Mouse (Mus musculus): ENCODE results near the gene Ffar3. TPM values are rescaled to one million over a fixed set of nuclear protein-coding genes. Genes with fewer than 3 reads are reported as not detected.

Gene Ffar3
- polyA plus RNA-seq (2014; fragmentation: Nextera tagmentation; extraction: Ambion mirVana): 0.09 TPM in 1 of 2 replicates, not detected in the other

DNA sequence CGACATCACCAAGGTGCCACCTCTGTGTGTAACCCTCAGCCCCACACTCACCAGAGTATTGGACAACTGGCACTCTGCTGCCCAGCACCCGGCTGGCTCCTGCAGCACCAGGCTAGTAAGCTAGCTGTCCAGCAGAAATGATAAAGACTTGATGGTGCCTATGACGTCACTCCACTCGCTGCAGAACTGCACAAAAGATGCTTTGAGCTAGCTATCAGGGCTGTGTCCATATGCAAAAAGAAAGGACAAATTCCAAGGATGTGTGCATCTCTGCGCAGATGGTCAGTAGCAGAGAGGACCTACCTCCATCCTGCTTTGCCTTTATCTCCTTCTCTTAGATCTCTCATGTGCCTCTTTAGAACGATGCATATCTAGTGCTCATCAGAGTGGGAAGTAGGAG lies at the start of gene Ffar3:
Ffar3 (minus strand) TSS at position 101 of the 400 bp plus-strand sequence.
- Histone ChIP-seq H3K4me3 (ENCODE audit: low read depth, low read length) (no peak within 1 kb of the TSS), H3K27ac (replicated peaks; ENCODE audit: low read depth, low read length) (no peak within 1 kb of the TSS), H3K4me2 (ENCODE audit: low read depth, severe bottlenecking) (no peak within 1 kb of the TSS), H3K9ac (ENCODE audit: low read length) (no peak within 1 kb of the TSS), H3K27me3 (ENCODE audit: control insufficient read depth, insufficient read depth, low read length) (no peaks in the 10 kb centered on the region), H3K36me3 (ENCODE audit: control insufficient read depth, insufficient read depth, low read length) (no peaks in the 10 kb centered on the region), H3K4me1 (ENCODE audit: control insufficient read depth, insufficient read depth, low read length) (no peaks in the 10 kb centered on the region), H3K9me3 (ENCODE audit: control insufficient read depth, low read length) (no peaks in the 10 kb centered on the region)
- 90% methylated on average over 6 of the region's 6 CpGs for WGBS
- ATAC-seq (ENCODE audit: insufficient number of reproducible peaks, low FRiP score, low TSS enrichment, low read depth): no peak
- DNase-seq (ENCODE audit: low spot score): no peak

DNA sequence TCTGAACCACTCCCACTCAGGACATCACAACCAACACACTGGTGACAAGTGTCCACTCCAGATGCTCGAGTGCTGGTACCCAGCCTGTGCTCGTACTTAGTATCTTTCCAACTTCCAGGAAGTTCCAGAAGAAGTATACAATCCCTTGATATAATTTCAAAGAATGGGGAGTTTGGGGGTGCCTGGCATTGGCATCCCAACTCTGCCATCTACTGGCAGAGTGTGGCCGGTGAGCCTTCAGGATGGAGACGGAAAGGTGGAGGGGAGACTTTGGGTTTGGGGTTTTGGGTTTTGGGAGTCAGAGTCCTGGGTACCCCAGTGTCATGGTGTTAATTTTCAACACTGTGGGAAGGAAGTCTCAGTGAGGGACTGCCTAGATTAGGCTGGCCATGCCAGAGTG lies 48.1 kb upstream of the Ffar3 start:
- no peak overlapping the region for H3K4me3 ChIP-seq (ENCODE audit: low read depth, low read length)
- no peak overlapping the region for H3K4me2 ChIP-seq (ENCODE audit: low read depth, severe bottlenecking)
- no peaks in the 10 kb centered on the region for H3K36me3 ChIP-seq (ENCODE audit: control insufficient read depth, insufficient read depth, low read length)
- no peak for DNase-seq (ENCODE audit: low spot score)
- 54% methylated on average over 4 of the region's 4 CpGs for WGBS
- H3K4me1 ChIP-seq (ENCODE audit: control insufficient read depth, insufficient read depth, low read length): 0 out of 2 replicates have a peak, but pooled peaks cover 3% of the 10 kb centered on the region
- no peak overlapping the region for H3K9ac ChIP-seq (ENCODE audit: low read length)
- no peaks in the 10 kb centered on the region for H3K9me3 ChIP-seq (ENCODE audit: control insufficient read depth, low read length)
- ATAC-seq (ENCODE audit: insufficient number of reproducible peaks, low FRiP score, low TSS enrichment, low read depth): no peak
- no peaks in the 10 kb centered on the region for H3K27me3 ChIP-seq (ENCODE audit: control insufficient read depth, insufficient read depth, low read length)
- no peak overlapping the region for H3K27ac ChIP-seq (replicated peaks; ENCODE audit: low read depth, low read length)

DNA sequence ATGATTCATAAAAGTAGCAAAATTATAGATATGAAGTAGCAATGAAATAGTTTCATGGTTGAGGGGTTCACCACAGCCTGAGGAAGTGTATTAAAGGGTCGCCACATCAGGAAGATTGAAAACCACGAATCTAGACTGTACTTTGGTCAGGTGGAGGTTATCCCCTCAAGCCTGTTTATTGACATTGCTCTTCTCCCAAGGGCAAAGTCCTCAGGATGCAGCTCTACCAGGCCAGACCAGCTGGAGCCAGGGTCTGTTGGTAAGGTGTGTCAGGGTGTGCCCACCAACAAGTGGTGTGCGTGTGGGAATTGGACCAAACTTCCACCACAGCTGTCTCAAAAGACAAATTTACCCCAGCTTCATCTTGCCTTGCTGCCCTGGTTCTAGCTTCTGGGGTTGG lies 39.2 kb upstream of the Ffar3 start:
- H3K4me3 ChIP-seq (ENCODE audit: low read depth, low read length): no peak overlapping the region
- H3K27ac ChIP-seq (replicated peaks; ENCODE audit: low read depth, low read length): no peak overlapping the region
- no peaks in the 10 kb centered on the region for H3K36me3 ChIP-seq (ENCODE audit: control insufficient read depth, insufficient read depth, low read length)
- no peak overlapping the region for H3K9ac ChIP-seq (ENCODE audit: low read length)
- H3K4me1 ChIP-seq (ENCODE audit: control insufficient read depth, insufficient read depth, low read length): no peaks in the 10 kb centered on the region
- no peaks in the 10 kb centered on the region for H3K9me3 ChIP-seq (ENCODE audit: control insufficient read depth, low read length)
- ATAC-seq (ENCODE audit: insufficient number of reproducible peaks, low FRiP score, low TSS enrichment, low read depth) (no peak), DNase-seq (ENCODE audit: low spot score) (no peak)
- 88% methylated on average over 3 of the region's 3 CpGs for WGBS
- H3K4me2 ChIP-seq (ENCODE audit: low read depth, severe bottlenecking): no peak overlapping the region
- no peaks in the 10 kb centered on the region for H3K27me3 ChIP-seq (ENCODE audit: control insufficient read depth, insufficient read depth, low read length)

DNA sequence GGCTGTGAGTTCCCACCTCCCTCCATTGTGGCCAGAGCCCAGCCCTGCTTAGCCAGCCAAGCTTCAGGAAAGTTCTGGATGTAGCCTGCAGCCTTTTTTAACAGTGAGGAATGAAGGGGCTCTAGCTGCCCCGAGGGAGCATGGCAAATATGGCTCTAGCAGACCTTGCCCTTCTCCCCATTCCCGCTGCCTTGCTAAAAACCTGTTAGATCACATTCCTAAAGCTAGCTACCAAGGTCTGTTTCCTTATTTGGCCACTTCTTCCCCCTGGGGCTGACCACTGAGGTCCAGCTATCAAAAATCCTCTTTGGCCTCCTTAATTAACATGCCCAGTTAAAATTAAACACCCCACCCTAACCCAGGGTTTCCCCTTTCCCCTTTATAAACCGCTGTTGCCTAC lies 36.5 kb upstream of the Ffar3 start:
- no peak for ATAC-seq (ENCODE audit: insufficient number of reproducible peaks, low FRiP score, low TSS enrichment, low read depth)
- DNase-seq (ENCODE audit: low spot score): no peak
- Histone ChIP-seq H3K9me3 (ENCODE audit: control insufficient read depth, low read length) (no peaks in the 10 kb centered on the region), H3K4me2 (ENCODE audit: low read depth, severe bottlenecking) (no peak overlapping the region), H3K4me3 (ENCODE audit: low read depth, low read length) (no peak overlapping the region), H3K27me3 (ENCODE audit: control insufficient read depth, insufficient read depth, low read length) (no peaks in the 10 kb centered on the region), H3K9ac (ENCODE audit: low read length) (no peak overlapping the region), H3K4me1 (ENCODE audit: control insufficient read depth, insufficient read depth, low read length) (no peaks in the 10 kb centered on the region), H3K36me3 (ENCODE audit: control insufficient read depth, insufficient read depth, low read length) (no peaks in the 10 kb centered on the region), H3K27ac (replicated peaks; ENCODE audit: low read depth, low read length) (no peak overlapping the region)
- 76% methylated on average over 3 of the region's 3 CpGs for WGBS

DNA sequence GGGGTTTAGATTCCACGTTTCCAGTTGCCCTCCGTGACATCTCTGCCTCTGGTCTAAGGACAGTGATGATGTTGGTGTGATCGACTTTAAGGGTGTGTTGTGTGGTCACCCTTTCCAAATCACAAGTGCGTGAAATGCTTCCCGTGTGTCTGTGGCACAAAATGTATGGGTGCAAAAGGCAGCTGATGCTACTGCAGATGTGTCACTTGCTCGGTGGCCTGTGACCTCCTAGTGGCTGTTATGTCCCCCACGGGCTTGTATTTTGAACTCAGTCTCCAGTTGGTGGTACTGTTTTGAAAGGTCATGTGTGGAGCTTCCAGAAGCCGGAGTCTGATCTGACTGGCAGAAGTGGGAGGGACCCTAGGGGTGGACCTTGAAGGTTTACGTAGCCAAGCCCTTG lies 35.8 kb upstream of the Ffar3 start:
- WGBS: 81% methylated on average over 9 of the region's 9 CpGs
- ATAC-seq (ENCODE audit: insufficient number of reproducible peaks, low FRiP score, low TSS enrichment, low read depth) (no peak), DNase-seq (ENCODE audit: low spot score) (no peak)
- no peaks in the 10 kb centered on the region for H3K27me3 ChIP-seq (ENCODE audit: control insufficient read depth, insufficient read depth, low read length)
- H3K4me2 ChIP-seq (ENCODE audit: low read depth, severe bottlenecking): no peak overlapping the region
- no peak overlapping the region for H3K9ac ChIP-seq (ENCODE audit: low read length)
- no peak overlapping the region for H3K4me3 ChIP-seq (ENCODE audit: low read depth, low read length)
- H3K27ac ChIP-seq (replicated peaks; ENCODE audit: low read depth, low read length): no peak overlapping the region
- H3K9me3 ChIP-seq (ENCODE audit: control insufficient read depth, low read length): no peaks in the 10 kb centered on the region
- no peaks in the 10 kb centered on the region for H3K4me1 ChIP-seq (ENCODE audit: control insufficient read depth, insufficient read depth, low read length)
- H3K36me3 ChIP-seq (ENCODE audit: control insufficient read depth, insufficient read depth, low read length): no peaks in the 10 kb centered on the region

DNA sequence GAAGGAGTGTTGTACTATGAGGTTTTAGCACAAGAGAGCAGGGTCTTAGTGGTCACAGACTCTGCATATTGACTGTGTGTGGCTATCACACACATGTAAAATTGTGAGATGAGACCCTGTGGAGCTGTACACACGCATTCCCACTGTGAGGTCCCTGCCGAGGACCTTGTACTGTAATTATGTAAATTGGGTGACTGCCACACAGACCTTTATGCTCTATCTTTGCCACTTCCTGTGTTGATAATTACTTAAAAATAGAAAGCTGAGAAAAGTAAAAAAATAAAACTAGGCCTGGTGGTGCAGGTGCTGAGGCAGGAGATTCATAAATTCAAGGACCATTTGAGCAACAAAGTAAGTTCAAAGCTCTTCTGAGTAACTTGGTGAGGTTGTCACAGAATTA lies 34.7 kb upstream of the Ffar3 start:
- WGBS: 74% methylated on average over 2 of the region's 2 CpGs
- no peaks in the 10 kb centered on the region for H3K27me3 ChIP-seq (ENCODE audit: control insufficient read depth, insufficient read depth, low read length)
- no peak overlapping the region for H3K27ac ChIP-seq (replicated peaks; ENCODE audit: low read depth, low read length)

DNA sequence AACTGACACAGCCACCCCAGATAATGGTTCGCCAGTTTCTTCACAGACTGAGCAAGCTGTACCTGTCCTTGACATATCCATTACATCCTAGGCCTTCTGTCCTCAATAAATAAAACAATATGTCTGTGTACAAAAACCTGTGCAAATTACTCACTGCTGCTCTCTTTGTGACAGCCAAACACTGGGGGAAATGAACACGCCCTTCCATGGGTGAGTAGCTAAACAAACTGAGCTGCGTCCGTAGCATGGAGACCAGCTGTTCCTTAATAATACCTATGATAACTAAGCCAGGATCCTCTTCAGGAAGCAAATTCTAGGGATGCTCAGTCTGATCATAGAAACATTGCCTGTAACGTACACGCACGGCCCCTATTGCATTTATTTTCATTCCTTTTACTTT lies 32.8 kb upstream of the Ffar3 start:
- Histone ChIP-seq H3K9me3 (ENCODE audit: control insufficient read depth, low read length) (no peaks in the 10 kb centered on the region), H3K4me1 (ENCODE audit: control insufficient read depth, insufficient read depth, low read length) (no peaks in the 10 kb centered on the region), H3K9ac (ENCODE audit: low read length) (no peak overlapping the region), H3K4me2 (ENCODE audit: low read depth, severe bottlenecking) (no peak overlapping the region), H3K27me3 (ENCODE audit: control insufficient read depth, insufficient read depth, low read length) (no peaks in the 10 kb centered on the region), H3K4me3 (ENCODE audit: low read depth, low read length) (no peak overlapping the region), H3K36me3 (ENCODE audit: control insufficient read depth, insufficient read depth, low read length) (no peaks in the 10 kb centered on the region), H3K27ac (replicated peaks; ENCODE audit: low read depth, low read length) (no peak overlapping the region)
- WGBS: 81% methylated on average over 7 of the region's 7 CpGs
- ATAC-seq (ENCODE audit: insufficient number of reproducible peaks, low FRiP score, low TSS enrichment, low read depth): no peak
- no peak for DNase-seq (ENCODE audit: low spot score)

More for the DNA sequence above, 34.7 kb upstream of the Ffar3 start:
- Histone ChIP-seq H3K9ac (ENCODE audit: low read length) (no peak overlapping the region), H3K4me3 (ENCODE audit: low read depth, low read length) (no peak overlapping the region), H3K4me2 (ENCODE audit: low read depth, severe bottlenecking) (no peak overlapping the region), H3K4me1 (ENCODE audit: control insufficient read depth, insufficient read depth, low read length) (no peaks in the 10 kb centered on the region), H3K9me3 (ENCODE audit: control insufficient read depth, low read length) (no peaks in the 10 kb centered on the region), H3K36me3 (ENCODE audit: control insufficient read depth, insufficient read depth, low read length) (no peaks in the 10 kb centered on the region)
- ATAC-seq (ENCODE audit: insufficient number of reproducible peaks, low FRiP score, low TSS enrichment, low read depth) (no peak), DNase-seq (ENCODE audit: low spot score) (no peak)

DNA sequence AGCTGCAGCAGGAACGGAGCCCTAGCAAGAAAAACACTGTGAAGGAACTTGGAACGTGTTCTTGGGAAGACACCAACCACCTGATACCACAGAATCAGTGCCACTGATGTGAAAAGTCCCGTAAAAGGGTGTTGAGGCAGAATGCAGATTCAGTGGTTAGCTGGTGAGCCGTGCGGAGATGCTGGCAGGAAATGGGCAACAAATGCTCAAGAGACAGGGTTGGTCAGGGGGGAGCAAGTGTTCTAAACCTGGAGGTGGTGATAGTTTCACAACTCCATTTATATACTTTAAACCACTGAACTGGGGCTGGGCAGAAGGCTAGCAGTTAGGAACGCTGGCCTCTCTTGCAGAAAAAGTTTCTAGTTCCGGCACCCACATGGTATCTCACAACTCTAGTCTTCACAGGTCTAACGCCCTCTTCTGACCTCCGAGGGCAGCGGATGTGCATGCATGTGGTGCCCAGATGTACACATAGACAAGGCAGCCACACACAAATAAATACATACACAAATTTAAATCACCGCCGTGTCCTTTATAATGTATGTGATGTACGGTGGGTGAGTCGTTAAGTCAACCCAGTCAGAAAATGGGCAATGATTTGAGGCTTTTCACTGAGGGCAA lies 31.7 kb upstream of the Ffar3 start:
- H3K4me1 ChIP-seq (ENCODE audit: control insufficient read depth, insufficient read depth, low read length): no peaks in the 10 kb centered on the region
- no peak overlapping the region for H3K4me2 ChIP-seq (ENCODE audit: low read depth, severe bottlenecking)
- no peaks in the 10 kb centered on the region for H3K36me3 ChIP-seq (ENCODE audit: control insufficient read depth, insufficient read depth, low read length)
- ATAC-seq (ENCODE audit: insufficient number of reproducible peaks, low FRiP score, low TSS enrichment, low read depth) (no peak), DNase-seq (ENCODE audit: low spot score) (no peak)
- no peak overlapping the region for H3K27ac ChIP-seq (replicated peaks; ENCODE audit: low read depth, low read length)
- no peaks in the 10 kb centered on the region for H3K27me3 ChIP-seq (ENCODE audit: control insufficient read depth, insufficient read depth, low read length)
- H3K4me3 ChIP-seq (ENCODE audit: low read depth, low read length): no peak overlapping the region
- WGBS: 81% methylated on average over 14 of the region's 14 CpGs
- no peaks in the 10 kb centered on the region for H3K9me3 ChIP-seq (ENCODE audit: control insufficient read depth, low read length)
- no peak overlapping the region for H3K9ac ChIP-seq (ENCODE audit: low read length)

DNA sequence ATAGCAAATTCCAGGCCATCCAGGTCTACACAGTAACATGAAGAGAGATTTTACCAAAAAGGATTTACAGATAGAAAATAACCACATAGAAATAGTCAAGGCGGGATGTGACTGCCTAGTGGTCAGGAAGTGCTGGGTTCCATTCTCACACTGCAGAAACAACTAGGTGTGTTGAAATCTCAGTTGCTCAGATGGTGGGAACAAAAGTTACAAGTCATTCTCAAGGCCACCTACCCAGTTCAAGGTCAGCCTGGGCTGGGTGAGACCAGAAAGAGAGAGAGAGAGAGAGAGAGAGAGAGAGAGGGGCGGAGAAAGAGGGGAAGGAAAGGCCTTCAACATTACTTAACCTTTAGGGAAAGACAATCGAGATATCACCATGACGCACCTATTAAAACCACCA lies 30.9 kb upstream of the Ffar3 start:
- H3K4me2 ChIP-seq (ENCODE audit: low read depth, severe bottlenecking): no peak overlapping the region
- no peaks in the 10 kb centered on the region for H3K9me3 ChIP-seq (ENCODE audit: control insufficient read depth, low read length)
- H3K9ac ChIP-seq (ENCODE audit: low read length): no peak overlapping the region
- H3K4me1 ChIP-seq (ENCODE audit: control insufficient read depth, insufficient read depth, low read length): no peaks in the 10 kb centered on the region
- no peak overlapping the region for H3K27ac ChIP-seq (replicated peaks; ENCODE audit: low read depth, low read length)
- no peaks in the 10 kb centered on the region for H3K36me3 ChIP-seq (ENCODE audit: control insufficient read depth, insufficient read depth, low read length)
- no peaks in the 10 kb centered on the region for H3K27me3 ChIP-seq (ENCODE audit: control insufficient read depth, insufficient read depth, low read length)
- ATAC-seq (ENCODE audit: insufficient number of reproducible peaks, low FRiP score, low TSS enrichment, low read depth) (no peak), DNase-seq (ENCODE audit: low spot score) (no peak)
- H3K4me3 ChIP-seq (ENCODE audit: low read depth, low read length): no peak overlapping the region
- 91% methylated on average over 4 of the region's 4 CpGs for WGBS

Data from limb, embryonic 11.5 days (tissue).